Mouse (Mus musculus) layer of hippocampus, adult 2 months (tissue): ENCODE measurements around the gene Naa80. TPM values are rescaled to one million over a fixed set of nuclear protein-coding genes. Genes with fewer than 3 reads are reported as not detected.
A peak's percentile ranks its signal among the peaks of the same experiment; 100 is the strongest.

ENCODE experiments used
- DNase-seq, 2 experiments: peaks; one replicate each; pipeline ENCODE4 v3.0.0; 2022; ENCODE audit warnings: low spot score in 2 of 2
- H3K27ac ChIP-seq: fragments of 200-600 bp; 2 replicates; pipeline ENCODE4 v1.8.1; 2022
- H3K4me3 ChIP-seq: fragments of 200-600 bp; 2 replicates; pipeline ENCODE4 v1.8.1; 2022; ENCODE audit warnings: mild to moderate bottlenecking
- CTCF ChIP-seq: fragments of 200-600 bp; conservative IDR thresholded peaks from 2 replicates; pipeline ENCODE4 v1.8.1; 2022; ENCODE audit warnings: antibody characterized with exemption, mild to moderate bottlenecking, moderate library complexity
- total RNA-seq, 2 experiments: library from RNA; stranded (reverse); gene quantifications; 2 replicates each; pipeline ENCODE4 v1.2.3; 2021

Naa80 gene
- total RNA-seq, 2 experiments from 2014 or later, result 10.9 to 12.6 TPM

GRCm38 (mm10) chr9:107624951-107625350 lies 46.3 kb downstream of the Naa80 start:
- Histone ChIP-seq H3K4me3 (no peak overlapping the region), H3K27ac (peak overlapping the region; percentile 72)
- no peak for DNase-seq
- no peak for TF ChIP-seq CTCF

GRCm38 (mm10) chr9:107625351-107626128 lies 46.9 kb downstream of the Naa80 start:
- no peak overlapping the region for H3K4me3 ChIP-seq
- H3K27ac ChIP-seq, result peak overlapping the region; percentile 72
- DNase-seq, result no peak
- peak; percentile 58 for TF ChIP-seq CTCF

DNA sequence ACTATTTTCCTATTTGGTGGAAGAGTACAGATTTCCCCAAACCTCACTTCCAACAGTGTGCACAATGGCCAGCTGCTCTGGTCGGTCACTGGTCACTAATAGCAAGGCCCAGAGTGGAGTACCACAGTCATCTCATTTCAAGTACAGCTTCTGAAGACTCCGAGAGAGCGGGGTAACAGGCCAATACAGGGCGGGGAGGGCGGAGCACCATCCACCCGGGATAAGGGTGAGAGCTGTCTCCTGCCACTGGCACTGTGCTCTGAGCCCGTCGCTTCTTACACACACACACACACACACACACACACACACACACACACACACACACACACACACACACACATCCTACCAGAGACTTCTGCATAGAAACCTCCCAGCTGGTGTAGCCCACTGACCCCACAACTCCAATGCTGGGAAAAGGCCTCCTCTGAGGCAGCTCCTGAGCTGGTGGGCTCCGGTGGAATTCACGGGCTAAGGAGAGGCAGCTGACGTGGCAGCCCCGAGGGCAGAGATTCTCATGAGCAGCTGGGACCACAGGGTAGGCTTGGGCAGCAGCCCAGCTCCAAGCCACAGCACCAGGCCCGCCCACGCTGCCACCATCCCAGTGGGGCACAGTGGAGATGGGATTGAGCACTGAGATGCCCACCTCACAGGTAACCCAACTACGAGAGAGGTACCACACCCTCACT lies 47.6 kb downstream of the Naa80 start:
- H3K4me3 ChIP-seq, result peak overlapping the region; percentile 17; the same call in 1 of the 2 replicates
- no peak for DNase-seq
- peak overlapping the region; percentile 83 for H3K27ac ChIP-seq
- no peak for TF ChIP-seq CTCF

- peak; percentile 93 for TF ChIP-seq CTCF
- peak overlapping the region; percentile 17; the same call in 1 of the 2 replicates for H3K4me3 ChIP-seq
- peak; percentile 68 to 84 for DNase-seq
Observed at GRCm38 (mm10) chr9:107626844-107627277, 48.2 kb downstream of the Naa80 start.

DNA sequence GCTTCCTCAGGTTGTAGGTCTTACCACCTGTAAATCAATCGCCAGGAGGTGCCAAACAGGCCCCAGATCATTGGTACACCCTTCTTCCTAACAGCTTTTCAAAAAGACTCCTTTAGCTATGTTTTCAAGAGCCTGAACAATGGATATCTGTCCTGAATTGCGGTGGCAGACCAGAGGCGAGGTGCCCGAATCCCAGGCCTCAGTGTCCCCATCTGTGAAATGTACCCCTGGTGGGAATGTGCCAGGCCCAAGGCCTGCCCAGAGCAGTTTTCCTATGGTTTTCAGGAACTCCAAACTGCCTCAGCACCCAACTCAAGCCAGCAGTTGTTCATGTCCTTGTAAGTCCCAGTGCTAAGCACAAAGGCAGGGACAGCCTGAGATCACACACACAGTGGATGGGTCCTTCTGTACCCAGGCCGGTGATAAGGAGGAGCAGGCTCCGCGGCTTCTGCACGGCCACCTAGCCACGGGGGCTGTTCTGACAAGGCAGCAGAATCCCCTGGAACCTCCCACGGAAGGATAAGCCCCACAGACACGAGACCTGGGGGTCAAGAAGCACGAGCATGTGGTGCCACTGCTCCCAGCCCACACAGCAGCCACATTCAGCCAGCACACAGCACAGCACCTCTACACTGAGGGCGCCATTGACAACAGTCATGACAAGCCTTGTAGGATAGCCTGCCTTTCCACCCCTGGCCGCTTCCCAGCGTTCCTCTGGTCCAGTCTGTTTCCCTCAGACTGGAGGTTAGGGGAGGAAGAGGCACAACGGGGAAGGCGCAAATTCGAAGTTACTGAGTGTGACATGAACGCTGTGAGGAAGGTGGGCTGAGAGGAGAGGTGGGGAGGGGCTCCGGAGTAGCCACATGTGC lies 48.9 kb downstream of the Naa80 start:
- Histone ChIP-seq H3K27ac (peak overlapping the region; percentile 83), H3K4me3 (no peak overlapping the region)
- TF ChIP-seq CTCF, result no peak
- DNase-seq, result no peak

More at GRCm38 (mm10) chr9:107626844-107627277, 48.2 kb downstream of the Naa80 start:
- peak overlapping the region; percentile 83 for H3K27ac ChIP-seq

DNA sequence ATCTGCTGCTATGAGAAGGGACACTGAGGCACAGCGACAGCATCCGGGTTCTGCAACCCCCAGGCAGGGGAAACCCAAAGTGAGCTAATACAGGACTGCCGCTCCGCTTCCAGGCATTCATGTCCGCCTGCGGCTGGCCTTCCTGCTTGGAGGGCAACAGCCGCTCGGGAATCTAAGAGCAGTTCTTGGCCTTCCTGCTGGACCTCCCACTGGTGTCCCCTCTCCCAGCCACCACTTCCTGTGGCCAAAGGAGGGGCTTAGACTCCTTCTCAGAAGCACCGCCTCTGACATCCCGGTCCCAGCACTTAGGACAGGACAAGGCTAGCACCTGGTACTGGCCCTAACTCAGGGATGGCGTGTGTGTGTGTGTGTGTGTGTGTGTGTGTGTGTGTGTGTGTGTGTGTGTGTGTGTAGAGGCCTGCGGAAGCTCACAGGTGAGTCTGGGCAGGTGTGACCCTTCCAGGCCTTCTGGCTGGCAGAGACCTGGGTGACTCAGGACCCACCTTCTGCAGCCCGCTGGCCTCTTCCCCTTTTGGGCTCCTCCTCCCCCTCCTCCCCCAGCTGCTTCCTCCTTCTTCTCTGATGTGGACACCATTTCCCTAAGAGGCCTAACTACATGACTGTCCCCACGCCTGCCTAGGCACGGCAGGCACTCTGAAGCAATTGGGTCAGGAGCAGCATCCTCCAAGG lies 50.2 kb downstream of the Naa80 start:
- Histone ChIP-seq H3K27ac (peak overlapping the region; percentile 92), H3K4me3 (peak overlapping the region; percentile 20; the same call in 1 of the 2 replicates)
- no peak for TF ChIP-seq CTCF
- no peak for DNase-seq

DNA sequence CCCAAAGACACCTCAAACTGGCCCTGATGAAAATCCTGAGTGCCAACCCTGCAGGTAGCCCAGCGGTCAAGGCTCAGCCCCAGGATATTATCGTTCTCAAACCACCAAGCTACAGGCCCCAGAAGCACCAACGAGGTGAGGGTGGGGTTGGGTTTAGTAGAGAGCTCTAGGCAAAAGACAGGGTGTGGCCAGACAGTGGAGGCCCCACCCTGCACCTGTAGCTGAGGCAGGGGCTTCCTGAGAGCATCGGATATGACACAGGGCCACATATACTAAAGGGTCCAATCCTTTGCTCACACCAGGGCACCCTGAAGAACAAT lies 50.7 kb downstream of the Naa80 start:
- no peak for TF ChIP-seq CTCF
- H3K27ac ChIP-seq, result peak overlapping the region; percentile 92
- DNase-seq, result no peak
- H3K4me3 ChIP-seq, result peak overlapping the region; percentile 13; the same call in 1 of the 2 replicates

DNA sequence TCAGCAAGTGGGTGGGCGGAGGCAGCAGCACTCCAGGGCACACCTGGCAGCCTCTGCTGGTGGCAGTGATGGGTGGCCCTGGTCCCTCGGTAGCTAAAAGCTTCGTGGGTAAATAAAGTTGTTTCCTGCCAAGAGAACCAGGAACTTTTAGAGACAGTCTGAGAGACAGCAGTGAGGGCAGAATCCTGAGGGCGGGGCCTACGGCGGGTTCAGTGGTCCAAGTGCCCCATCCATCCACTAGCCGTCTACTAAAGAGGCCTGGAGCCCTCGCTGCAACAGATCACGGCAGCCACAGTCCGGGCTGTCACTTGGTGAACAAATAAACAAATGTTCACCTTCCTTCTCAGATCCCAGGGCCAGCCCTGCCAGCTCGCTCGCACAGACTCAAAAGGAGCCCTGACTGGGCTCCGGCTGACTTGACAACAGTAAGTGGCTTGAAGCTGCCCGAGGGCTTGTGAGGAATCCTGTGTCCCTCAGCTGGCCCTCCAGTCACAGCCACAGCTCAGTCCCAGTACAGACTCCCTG lies 51.3 kb downstream of the Naa80 start:
- Histone ChIP-seq H3K4me3 (peak overlapping the region; percentile 22; the same call in 1 of the 2 replicates), H3K27ac (peak overlapping the region; percentile 92)
- DNase-seq, result peak in 1 of 2 experiments; percentile 33
- no peak for TF ChIP-seq CTCF

- Histone ChIP-seq H3K4me3 (peak overlapping the region; percentile 22; the same call in 1 of the 2 replicates), H3K27ac (peak overlapping the region; percentile 92)
- DNase-seq, result peak; percentile 58 to 72
- no peak for TF ChIP-seq CTCF
Observed at GRCm38 (mm10) chr9:107630576-107630975, 51.9 kb downstream of the Naa80 start.

DNA sequence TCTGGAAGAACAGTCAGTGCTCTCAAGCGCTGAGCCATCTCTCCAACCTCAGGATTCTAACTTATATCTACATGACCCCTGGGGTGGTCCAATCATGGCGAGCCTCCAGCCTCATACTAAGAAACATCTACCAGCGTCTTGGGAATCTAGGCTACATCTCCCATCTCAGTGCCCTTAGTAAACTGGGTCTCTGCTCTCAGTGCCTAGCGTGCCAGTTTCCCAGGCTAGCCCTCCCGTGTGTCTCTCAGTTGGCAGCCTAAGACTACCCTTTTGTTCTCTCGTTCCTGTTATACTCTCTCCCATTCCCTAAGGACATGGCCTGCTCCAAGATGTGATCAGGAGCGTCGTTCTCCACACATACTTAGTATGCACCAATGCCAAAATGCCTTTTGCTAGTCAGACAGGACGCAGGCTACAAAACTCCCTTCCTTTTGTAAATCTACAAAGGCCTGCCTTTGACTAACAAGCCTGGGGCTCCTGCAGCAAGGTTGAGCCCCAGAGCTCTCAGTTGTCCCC lies 52.7 kb downstream of the Naa80 start:
- no peak overlapping the region; the same call in 1 of the 2 replicates for H3K4me3 ChIP-seq
- H3K27ac ChIP-seq, result peak overlapping the region; percentile 92
- TF ChIP-seq CTCF, result no peak
- DNase-seq, result no peak

DNA sequence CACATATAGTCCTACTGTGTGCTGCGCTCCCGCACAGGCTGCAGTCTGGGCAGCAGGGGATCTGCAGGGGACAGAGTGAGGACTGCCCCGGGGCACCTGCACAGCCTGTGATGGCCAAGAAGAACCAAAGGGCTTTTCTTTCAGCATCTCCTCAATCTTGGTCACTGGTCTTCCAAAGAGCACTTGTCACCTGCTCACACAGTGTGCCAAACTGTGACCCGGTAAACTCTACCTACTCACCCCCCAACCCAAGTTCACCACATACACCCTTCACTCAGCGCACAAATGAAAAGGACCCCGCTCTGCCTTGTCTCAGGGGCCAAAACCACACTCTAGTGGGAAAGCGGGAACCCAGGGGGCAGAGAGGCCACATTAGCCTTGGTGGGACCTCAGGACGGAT lies 53.2 kb downstream of the Naa80 start:
- DNase-seq, result no peak
- no peak for TF ChIP-seq CTCF
- Histone ChIP-seq H3K4me3 (peak overlapping the region; percentile 95; the same call in 1 of the 2 replicates), H3K27ac (peak overlapping the region; percentile 92)

DNA sequence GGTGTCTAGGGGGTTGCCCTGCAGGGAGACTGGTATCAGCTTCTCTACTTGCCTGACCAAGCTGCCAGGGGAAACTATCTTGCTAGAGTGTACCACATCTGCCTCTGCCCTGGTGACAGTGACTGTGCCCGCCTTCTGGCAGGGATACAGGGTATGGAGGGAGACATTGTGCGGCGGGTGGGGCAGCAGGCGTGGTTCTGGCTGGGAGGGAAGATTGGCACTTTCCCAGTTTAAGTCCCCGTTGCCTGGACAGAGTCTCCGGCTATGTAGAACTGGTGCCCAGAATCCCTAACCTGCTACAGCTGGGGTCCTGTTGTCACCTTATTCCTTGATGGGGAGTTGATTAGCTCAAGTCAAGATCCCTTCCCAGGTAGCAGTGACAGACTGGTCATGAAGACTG lies 53.8 kb downstream of the Naa80 start:
- peak; percentile 43 to 49 for DNase-seq
- Histone ChIP-seq H3K4me3 (peak overlapping the region; percentile 95), H3K27ac (peak overlapping the region; percentile 92)
- TF ChIP-seq CTCF, result no peak
